Mouse (Mus musculus): ENCODE data around the gene Papss2.
"Not testable (repeated sequence)": the region's sequence is repeated elsewhere in the genome, so short reads cannot be mapped to it uniquely, and the experiment has no call there.

Papss2 gene

DNA sequence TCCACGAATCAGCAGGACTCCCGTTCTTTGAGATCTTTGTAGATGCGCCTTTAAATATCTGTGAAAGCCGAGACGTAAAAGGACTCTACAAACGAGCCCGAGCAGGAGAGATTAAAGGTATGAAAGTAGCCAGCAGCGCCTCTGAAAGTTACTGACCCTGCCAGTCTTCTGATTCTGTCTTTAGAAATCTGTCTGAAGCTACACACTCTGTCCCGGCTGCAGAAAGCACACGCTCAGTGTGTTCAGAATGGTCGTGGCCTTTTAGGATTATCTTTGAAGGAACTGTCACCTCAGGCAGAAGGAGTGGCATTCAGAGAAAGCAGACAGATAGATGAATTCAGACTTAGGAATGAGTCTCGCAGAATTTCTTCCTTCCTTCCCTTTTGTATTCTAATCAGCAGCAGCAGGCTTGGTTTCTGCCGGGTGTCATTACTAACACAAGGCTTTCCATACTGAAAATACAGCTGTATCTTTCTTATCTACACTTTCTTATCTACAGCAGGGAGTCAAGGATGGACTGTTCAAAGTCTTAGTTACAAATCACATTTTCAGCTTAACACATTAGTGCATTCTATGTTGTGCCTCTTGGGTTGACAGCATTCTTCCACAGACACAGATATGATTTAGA, 42.8 kb downstream of the Papss2 start:
- DNase-seq (ENCODE audit: low read depth, low spot score) = no peak

DNA sequence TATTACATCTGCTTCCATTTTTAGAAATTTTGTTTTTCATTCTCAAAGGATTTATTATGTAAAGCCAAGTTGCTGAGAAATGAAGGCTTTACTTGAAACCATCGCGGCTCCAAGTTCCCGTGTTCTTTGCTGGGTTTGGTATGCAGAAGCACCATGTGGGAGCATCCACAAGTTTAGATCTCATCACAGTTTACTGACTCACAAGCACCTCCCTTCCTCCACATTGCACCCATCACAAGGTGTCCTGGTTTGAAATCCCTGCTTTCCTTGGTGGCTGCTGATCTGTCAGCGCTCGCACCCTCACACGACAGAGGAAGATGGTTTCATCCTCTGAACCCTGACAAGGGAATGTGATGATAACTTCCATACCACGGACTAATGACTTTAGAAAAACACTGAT, 45.9 kb downstream of the Papss2 start:
- DNase-seq (ENCODE audit: low read depth, low spot score) = no peak

DNA sequence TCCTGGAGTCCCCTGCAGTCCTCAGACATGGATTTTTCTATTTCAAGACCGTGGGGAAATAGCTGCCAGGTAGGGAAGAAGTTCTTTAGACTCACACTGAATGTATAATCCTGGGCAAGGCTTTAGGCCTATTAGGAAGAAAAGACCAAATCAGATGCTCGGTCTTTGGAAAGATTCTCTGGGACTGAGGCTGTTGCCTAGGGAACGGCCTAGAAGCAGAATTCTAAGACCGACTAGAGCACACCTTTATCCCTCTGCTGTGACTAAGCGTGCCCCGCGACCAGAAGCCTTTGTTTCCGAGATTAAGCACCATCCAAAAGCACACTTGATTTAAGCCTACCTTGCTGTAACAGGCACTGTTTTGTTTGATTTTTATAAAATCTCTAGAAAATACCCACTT, 46.4 kb downstream of the Papss2 start:
- no peak for DNase-seq (ENCODE audit: low read depth, low spot score)

DNA sequence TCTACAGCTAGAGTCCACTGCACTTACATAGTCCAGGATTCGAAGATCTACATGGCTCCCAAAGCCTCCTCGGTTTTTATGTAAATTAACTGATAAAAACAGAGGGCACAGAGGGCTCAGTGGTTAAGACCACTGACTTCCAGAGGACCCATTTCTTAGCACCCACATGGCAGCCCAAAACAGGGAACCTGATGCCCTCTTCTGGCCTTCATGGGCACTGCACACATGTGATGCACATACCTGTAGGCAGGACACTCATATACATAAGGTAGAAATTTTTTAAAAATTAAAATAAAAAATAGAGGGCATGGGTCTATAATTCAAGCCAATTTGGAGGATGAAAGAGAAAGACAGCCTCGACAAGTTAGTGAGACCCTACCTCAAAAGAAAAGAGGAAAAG, 48.1 kb downstream of the Papss2 start:
- DNase-seq (ENCODE audit: low read depth, low spot score) = no peak

DNA sequence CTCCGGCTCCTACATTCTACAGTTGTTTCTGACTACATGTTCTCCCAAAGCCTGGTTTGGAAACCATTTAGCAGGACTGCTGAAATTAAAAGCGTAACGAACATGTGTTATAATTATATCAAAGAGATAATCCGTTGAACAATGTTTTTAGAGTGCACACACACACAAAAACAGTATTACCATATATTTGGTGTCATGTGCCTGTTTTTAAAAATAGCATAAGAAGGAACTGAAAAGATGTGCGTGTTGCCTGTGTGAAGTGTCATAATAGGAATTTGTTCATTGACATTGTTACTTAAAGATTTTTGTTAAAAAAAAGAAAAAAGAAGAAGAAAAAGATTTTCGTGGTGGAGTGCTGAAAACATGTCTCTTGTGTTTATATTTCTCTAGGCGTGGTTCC, 50.3 kb downstream of the Papss2 start:
- no peak for DNase-seq (ENCODE audit: low read depth, low spot score)

DNA sequence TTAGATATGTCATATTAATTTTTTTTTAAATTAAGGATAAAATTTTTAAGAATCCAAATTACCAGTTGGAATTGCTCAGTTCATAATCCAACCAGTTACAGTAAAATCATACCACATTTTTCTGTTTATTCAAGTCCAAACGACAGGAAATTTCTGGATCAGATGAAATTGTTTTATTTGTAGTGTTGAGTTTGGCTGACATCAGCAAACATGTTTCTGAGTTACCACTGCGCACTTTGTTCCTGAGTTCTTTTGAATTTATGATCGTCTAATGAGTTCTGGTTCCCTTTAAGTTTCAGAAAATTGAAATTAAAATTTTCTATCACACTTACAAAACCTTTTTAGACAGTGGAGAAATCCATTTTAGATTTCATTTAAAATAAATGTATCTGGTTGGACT, 50.8 kb downstream of the Papss2 start:
- DNase-seq (ENCODE audit: low read depth, low spot score) = no peak

DNA sequence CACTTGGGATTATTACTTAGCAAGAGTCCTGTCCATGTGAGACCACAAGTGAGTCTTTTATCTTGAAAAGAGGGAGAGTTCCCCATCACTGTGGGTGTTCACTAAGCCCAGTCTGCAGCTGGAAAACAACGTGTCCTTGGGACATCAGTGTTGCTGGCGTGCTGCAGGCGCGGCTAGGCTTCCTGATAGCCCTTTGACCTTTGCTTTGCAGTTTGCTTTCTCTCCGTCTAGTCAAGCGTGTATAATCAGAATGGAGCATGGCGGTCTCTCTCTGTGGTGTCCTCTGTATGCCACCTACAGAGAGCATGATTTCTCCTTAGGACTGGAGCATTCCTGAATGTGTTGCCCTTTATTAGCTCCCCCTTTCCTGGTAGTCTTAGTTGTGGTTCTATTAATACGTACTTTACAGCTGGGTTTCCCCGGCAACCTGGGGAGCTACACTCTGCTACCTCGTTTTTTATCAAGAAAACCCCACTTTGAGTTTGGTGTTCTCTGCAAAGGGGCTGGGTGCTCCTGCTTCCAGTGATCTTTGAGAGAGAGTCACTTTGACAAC, 52.5 kb downstream of the Papss2 start:
- no peak for DNase-seq (ENCODE audit: low read depth, low spot score)

DNA sequence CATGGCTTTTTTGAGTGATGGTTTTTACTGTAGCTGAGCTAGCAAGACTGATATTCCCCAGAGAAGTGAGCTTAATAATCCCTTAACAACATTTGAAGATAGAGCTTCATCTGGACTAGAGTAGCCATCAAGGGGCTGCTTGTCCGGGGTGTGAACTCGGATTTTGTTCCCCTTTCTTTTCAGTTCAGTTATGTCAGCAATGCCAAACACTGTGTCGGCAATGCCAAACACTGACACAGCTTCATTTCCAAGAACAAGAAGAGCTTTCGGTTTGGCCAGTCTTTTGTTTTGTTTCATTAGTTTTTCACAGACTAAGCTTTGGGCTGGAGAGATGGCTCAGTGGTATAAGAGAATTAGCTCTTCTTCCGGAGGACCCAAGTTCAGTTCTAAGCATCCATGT, 55.5 kb downstream of the Papss2 start:
- no peak for DNase-seq (ENCODE audit: low read depth, low spot score)

DNA sequence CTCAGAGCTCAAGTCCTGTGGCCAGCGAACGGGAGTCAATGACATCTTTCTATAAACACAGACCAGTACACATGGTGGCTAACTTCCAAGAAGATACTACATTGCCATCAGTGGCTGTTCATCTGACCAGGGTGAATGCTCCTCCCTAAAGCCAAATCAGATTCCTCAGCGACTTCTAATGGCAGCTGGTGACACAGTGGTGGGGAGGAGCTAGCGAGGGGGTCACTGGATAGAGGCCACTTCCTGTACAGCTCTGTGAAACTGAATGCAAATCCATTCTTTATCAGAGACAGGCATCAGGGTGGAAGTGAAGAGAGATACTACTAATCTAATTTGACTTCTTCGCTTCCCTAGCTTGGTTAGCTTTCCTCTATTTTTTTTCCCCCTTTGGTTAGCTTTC, 57.5 kb downstream of the Papss2 start:
- DNase-seq (ENCODE audit: low read depth, low spot score) = no peak

DNA sequence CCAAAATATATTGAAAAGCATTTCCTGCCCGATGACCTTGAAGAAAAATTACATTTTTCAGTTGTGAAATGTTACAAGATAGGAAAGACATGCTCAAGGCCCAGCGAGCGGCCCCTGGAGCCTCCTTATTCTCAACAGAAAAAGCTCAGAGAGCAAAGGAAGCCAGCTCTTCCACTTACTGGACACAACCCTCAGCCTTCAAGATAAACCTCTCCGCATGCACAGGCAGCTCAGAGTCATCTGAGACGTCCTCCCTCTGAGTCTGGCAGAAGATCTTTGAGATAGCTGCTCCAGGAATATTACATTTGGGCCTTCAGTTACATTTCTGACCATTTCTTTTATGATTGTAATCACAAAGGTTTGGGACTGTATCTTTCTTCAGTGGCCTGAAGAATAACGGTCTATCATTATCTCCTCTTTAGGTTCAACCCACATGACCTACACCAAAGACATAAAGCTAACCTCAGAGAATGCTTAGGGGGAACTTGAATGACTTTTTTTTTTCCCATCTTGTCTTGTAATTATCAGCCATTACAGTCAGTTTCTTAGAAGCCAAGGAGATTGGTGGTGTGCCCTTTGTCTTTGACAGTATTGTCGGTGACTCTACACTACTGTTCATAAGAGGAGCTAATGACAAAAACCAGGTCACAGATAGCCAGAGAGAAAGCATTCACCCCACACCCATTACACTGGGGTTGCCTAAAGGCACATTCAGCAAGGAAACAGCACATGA, 58.2 kb downstream of the Papss2 start:
- DNase-seq (ENCODE audit: low read depth, low spot score) = no peak

DNA sequence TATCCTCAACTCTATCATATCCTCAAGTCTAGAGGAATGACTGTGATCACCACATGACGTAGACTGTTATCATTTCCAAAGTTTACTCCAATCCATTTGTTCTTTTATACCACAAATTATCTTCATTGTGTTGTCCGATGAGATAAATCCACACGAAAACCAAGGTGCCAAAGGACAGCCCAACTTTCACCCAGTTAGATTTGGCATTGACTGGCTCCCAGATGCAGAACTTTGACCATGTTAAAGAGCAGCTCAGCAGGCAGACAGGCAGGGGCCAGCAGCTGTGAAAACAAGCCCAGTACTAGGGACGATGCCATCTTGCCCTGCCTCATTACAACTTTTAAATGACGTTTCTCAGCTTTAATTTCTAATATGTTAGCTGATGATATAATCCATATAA, 63.8 kb downstream of the Papss2 start:
- no peak for DNase-seq (ENCODE audit: low read depth, low spot score)

DNA sequence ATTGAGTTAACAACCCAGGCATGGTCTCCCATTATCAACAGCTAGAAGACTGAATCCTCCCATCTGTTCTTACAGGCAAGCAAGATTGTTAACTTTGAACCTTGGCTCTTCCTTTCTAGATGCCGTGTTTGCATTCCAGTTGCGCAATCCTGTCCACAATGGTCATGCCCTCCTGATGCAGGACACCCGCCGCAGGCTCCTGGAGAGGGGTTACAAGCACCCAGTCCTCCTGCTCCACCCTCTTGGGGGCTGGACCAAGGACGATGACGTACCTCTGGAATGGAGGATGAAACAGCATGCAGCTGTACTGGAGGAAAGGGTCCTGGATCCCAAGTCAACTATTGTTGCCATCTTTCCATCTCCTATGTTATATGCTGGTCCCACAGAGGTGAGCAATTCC, 67.3 kb downstream of the Papss2 start:
- no peak for DNase-seq (ENCODE audit: low read depth, low spot score)

DNA sequence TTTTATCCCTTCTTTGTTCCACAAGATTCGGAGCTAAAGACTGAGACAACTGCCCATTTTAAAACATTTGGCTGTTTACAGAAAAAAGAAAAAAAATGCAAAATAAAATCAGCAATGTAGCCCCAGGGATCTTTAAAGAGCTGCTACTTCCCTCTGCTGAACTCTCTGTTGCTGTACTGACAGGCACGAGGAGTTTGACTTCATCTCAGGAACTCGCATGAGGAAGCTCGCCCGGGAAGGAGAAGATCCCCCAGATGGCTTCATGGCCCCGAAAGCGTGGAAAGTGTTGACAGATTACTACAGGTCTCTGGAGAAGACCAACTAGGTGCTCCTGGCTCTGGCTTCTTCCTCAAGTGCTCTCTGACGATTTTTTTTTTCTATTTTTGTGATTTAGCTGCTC, 69.7 kb downstream of the Papss2 start:
- DNase-seq (ENCODE audit: low read depth, low spot score) = no peak

DNA sequence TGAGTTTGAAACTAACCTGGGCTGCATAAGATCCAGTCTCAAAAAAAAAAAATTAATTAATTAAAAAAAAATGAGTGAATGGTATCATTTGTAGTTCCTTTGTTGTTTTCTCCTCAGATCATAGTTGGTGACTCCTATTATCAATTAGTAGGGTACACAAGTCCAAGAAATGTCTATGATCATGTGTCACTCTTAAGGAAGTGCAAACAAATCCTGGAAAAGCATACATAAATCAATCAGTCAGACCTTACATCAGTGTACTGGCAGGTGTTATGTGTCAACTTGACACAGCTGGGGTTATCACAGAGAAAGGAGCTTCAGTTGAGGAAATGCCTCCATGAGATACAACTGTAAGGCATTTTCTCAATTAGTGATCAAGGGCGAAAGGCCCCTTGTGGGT, 72.2 kb downstream of the Papss2 start:
- DNase-seq (ENCODE audit: low read depth, low spot score) = not testable (repeated sequence)

DNA sequence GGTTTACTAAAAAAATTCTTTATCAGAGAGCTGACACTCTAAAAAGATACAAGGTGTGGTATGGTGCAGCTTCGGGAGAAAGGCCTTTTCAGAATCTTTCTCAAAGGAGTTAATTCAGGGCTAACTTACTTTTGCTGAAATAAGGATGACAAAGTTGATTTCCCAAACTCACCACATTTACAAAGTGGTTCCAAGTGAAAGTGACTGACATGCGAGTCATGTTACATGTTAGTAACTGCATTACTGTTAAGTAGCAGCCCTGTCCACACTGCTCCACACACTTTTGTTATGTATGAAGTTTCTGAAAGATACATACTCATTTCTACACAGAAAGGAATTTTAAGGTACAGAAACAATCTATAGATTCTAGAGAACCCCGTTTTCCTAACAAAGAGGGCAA, 80.2 kb downstream of the Papss2 start:
- no peak for DNase-seq (ENCODE audit: low read depth, low spot score)

DNA sequence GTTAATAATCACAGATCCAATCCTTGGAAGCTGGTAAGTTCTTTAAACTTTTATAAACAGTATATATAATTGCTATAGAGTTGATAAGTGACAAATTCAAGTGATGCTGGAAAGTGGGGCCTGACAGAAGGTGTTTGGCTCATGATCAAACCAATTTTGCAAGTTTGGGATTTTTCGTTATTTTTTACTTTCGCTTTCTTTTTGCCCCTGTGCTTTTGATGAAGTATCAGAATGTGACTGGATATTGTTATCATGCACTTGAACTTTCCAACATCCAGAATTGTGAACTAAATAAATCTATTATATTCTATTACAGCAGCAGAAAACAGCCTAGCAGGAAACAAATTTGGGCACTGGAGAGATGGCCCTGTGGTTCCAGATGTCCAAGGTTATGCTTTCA, 85.3 kb downstream of the Papss2 start:
- DNase-seq (ENCODE audit: low read depth, low spot score) = no peak

DNA sequence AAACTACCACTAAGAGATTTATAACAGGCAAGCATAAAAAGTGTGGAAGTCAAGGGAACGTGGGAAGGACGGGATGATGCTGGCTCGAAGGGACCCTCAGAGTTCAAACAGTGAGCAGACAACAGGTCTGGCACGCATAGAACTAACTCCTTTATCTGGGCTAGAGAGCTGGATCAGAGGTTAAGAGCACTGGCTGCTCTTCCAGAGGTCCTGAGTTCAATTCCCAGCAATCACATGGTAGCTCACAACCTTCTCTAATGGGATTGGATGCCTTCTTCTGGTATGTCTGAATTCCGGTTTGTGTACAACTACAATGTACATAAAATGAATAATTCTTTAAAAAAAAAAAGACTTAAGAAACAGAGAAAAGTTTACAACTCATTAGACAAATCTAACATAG, 87.5 kb downstream of the Papss2 start:
- no peak for DNase-seq (ENCODE audit: low read depth, low spot score)

DNA sequence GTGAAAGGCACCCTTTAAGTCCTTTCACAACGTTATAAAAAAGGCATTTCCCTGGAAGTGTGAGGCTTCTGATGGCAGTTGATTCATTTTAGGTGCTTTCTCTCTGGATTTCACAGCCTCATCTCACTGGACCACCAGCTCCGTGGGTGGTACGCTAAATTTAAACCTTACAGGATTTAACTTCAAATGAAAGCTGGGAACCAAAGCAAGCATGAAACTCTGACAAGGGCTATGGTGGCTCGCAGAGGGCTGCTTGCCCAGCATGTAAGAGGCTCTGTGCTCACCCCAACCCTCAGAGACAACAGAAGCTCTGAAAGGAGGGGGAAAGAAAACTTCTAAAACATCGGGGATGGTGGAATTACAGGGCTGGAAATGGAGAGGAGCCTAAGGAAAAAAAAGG, 92.1 kb downstream of the Papss2 start:
- DNase-seq (ENCODE audit: low read depth, low spot score) = no peak

DNA sequence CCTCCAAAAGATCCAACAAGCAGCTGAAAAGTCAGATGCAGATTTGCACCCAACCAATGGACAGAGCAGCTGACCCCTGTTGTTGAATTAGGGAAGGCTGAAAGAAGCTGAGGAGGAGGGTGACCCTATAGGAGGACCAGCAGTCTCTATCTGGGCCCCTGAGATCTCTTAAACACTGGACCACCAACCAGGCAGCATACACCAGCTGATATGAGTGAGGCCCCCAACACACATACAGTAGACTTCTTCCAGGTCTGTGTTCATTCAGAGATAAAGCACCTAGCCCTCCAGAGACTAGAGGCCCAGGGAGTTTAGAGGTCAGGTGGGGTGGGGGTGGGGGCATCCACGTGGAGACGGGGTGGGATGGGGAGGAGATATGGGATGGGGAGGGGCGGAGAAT, 92.6 kb downstream of the Papss2 start:
- DNase-seq (ENCODE audit: low read depth, low spot score) = not testable (repeated sequence)

DNA sequence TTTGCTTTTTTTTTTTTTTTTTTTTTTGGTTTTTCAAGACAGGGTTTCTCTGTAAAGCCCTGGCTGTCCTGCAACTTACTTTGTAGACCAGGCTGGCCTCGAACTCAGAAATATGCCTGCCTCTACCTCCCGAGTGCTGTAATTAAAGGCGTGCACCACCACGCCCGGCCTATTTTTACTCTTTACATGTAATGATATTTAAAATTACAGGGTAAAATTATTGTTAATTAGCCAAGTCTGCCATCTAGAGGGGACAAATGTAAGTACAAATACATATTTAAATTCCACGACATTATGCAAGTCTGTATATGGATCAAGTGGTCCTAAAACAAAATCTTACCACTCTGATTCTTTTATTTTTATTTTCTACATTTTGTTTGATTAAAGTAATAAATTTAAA, 94.1 kb downstream of the Papss2 start:
- peak; percentile 13 for DNase-seq (ENCODE audit: low read depth, low spot score)

DNA sequence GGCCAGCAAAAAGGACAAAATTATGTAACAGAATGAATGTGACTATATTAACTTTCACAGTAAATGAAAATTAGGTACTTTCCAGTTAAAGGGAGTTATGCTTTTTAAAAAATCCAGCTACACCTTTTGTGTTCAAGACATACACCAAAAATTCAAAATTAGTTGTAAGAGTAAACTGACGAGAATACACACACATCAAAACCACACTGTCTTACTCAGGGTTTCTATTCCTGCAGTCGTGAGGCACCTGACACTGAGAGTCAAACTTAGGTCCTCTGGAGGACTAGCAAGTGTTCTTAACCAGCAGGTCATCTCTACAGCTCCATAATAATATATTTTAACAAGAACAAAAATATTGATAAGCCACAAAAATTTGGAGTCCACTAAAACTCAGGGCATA, 101.1 kb downstream of the Papss2 start:
- DNase-seq (ENCODE audit: low read depth, low spot score) = no peak

DNA sequence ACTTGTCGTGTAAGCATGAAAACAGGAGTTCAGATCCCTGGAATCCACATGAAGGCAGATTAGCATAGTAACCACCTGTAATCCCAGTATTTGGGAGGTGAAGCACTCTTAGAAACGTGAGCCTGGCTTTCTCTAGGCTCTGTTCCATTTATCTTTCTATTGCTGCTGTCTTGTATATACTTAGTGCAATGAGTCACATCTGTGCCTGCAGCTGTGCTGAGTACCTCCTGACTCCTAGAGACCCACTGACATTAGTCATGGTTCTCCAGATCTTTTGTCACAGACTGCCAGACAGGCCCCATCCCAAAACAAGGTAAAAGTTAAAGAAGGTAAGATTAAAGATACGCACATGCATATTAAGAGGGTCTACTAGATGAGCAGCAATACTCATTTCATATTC, 106.6 kb downstream of the Papss2 start:
- no peak for DNase-seq (ENCODE audit: low read depth, low spot score)

DNA sequence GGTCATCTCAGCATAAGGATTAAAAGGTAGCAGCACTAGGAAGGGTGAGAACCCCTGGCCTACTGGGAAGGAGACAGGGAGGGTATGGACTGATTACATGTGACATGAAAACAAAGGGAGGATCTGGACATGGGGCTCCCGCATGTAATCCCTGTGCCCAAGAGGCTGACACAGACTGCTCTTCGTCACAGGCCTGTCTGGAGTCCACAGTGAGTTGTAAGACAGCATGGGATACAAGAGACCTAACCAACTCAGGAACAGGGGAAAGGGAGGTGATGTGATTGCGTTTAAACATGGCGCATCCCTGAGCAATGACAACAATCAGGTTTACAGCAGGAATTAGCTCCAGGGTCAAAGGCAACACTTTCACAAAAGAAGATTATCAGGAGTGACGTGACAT, 113.4 kb downstream of the Papss2 start:
- DNase-seq (ENCODE audit: low read depth, low spot score) = no peak
